Mouse (Mus musculus) heart, adult 2 months (tissue): ENCODE data around the gene Prrx2. TPM values are rescaled to one million over a fixed set of nuclear protein-coding genes. Genes with fewer than 3 reads are reported as not detected.

Source experiments
- DNase-seq, 2 experiments: peaks; one replicate each; pipeline ENCODE4 v3.0.0; 2021
- H3K27ac ChIP-seq: fragments of 200-600 bp; 2 replicates; pipeline ENCODE4 v1.8.1; 2022
- H3K27me3 ChIP-seq: fragments of 200-500 bp; 2 replicates; pipeline ENCODE4 v1.6.1; 2012; ENCODE audit warnings: mild to moderate bottlenecking, low read length, inconsistent platforms, mixed read lengths; ENCODE audit not compliant: control insufficient read depth, insufficient read depth
- H3K36me3 ChIP-seq: fragments of 200-500 bp; 2 replicates; pipeline ENCODE4 v1.6.1; 2012; ENCODE audit warnings: low read length, inconsistent platforms; ENCODE audit not compliant: control insufficient read depth, insufficient read depth
- H3K4me1 ChIP-seq: fragments of 200-500 bp; 2 replicates; pipeline ENCODE4 v1.6.1; 2011; ENCODE audit warnings: low read length; ENCODE audit not compliant: control insufficient read depth, insufficient read depth
- H3K4me3 ChIP-seq: fragments of 200-600 bp; 2 replicates; pipeline ENCODE4 v1.8.1; 2022
- H3K79me2 ChIP-seq: fragments of 200-500 bp; replicated peaks from 2 replicates; pipeline ENCODE4 v1.6.1; 2012; ENCODE audit warnings: mild to moderate bottlenecking, inconsistent platforms, low read length, moderate library complexity, mixed read lengths; ENCODE audit not compliant: control insufficient read depth, insufficient read depth
- H3K9ac ChIP-seq: fragments of 200-500 bp; 2 replicates; pipeline ENCODE4 v1.6.1; 2012; ENCODE audit warnings: low read depth, mild to moderate bottlenecking, control low read depth, inconsistent platforms, low read length, mixed read lengths
- CTCF ChIP-seq: fragments of 200-600 bp; IDR thresholded peaks from 2 replicates; pipeline ENCODE4 v1.8.1; 2022; ENCODE audit warnings: antibody characterized with exemption, mild to moderate bottlenecking, moderate library complexity
- EP300 ChIP-seq: fragments of 200-500 bp; IDR thresholded peaks from 2 replicates; pipeline ENCODE4 v1.6.1; 2011; ENCODE audit warnings: low read depth, low read length, control low read depth; ENCODE audit not compliant: insufficient read depth
- POLR2A ChIP-seq: fragments of 200-500 bp; IDR thresholded peaks from 2 replicates; pipeline ENCODE4 v1.6.1; 2011; ENCODE audit warnings: mild to moderate bottlenecking, low read depth, low read length, control low read depth; ENCODE audit not compliant: insufficient read depth
- WGBS: fragments of 180-500 bp; shearing (Covaris S2); methylation state at CpG from one replicate; pipeline ENCODE4 v1.1.7; 2018; 5-methylcytosine and 5-hydroxymethylcytosine counted together
- intact Hi-C: fragments of 180-260 bp; cut with DNase I; formaldehyde crosslinking; loops from one replicate; pipeline ENCODE4 v1.15.1; 2025
- polyA plus RNA-seq: library from polyadenylated mRNA; depleted of rRNA; stranded (reverse); fragments of >200 nt; gene quantifications from 2 replicates; pipeline ENCODE4 v1.2.3, GENCODE M21; 2012
- total RNA-seq, 2 experiments: library from RNA; stranded (reverse); gene quantifications; 2 replicates each; pipeline ENCODE4 v1.2.3; 2021

Gene Prrx2
- total and polyA plus RNA-seq, 3 experiments, result 0.75 to 1.6 (median 0.84) TPM

- no peak overlapping the region for H3K9ac ChIP-seq
- H3K27me3 ChIP-seq, result no peaks in the 10 kb centered on the region; the same call in 1 of the 2 replicates
- intact Hi-C loops, result no loop called here
- 75% methylated on average over 8 of the region's 8 CpGs for WGBS
- no peak overlapping the region for H3K4me3 ChIP-seq
- peaks cover 1% of the 10 kb centered on the region; the same call in 1 of the 2 replicates for H3K4me1 ChIP-seq
- DNase-seq, result no peak
- H3K79me2 ChIP-seq, result no peaks in the 10 kb centered on the region
- H3K27ac ChIP-seq, result no peak overlapping the region
- no peaks in the 10 kb centered on the region for H3K36me3 ChIP-seq
- TF ChIP-seq POLR2A, result no peak
- no peak for TF ChIP-seq CTCF
- TF ChIP-seq EP300, result no peak
These were observed 13.4 kb downstream of the Prrx2 start for GRCm38 (mm10) chr2:30848184-30848583.

- 40% methylated on average over 6 of the region's 6 CpGs for WGBS
- DNase-seq, result no peak
These were observed 15.8 kb downstream of the Prrx2 start for GRCm38 (mm10) chr2:30850581-30850980.

GRCm38 (mm10) chr2:30852771-30853313, 18.1 kb downstream of the Prrx2 start:
- Histone ChIP-seq H3K36me3 (no peaks in the 10 kb centered on the region), H3K4me3 (no peak overlapping the region), H3K27ac (no peak overlapping the region), H3K27me3 (no peaks in the 10 kb centered on the region), H3K9ac (no peak overlapping the region), H3K4me1 (no peaks in the 10 kb centered on the region), H3K79me2 (no peaks in the 10 kb centered on the region)
- TF ChIP-seq EP300 (no peak), CTCF (no peak), POLR2A (no peak)
- intact Hi-C loops, result no loop called here
- DNase-seq, result no peak
- 31% methylated on average over 20 of the region's 20 CpGs for WGBS

More at GRCm38 (mm10) chr2:30850581-30850980, 15.8 kb downstream of the Prrx2 start:
- TF ChIP-seq POLR2A (no peak), CTCF (no peak), EP300 (no peak)
- H3K36me3 ChIP-seq, result no peaks in the 10 kb centered on the region
- H3K4me3 ChIP-seq, result no peak overlapping the region
- no peak overlapping the region for H3K27ac ChIP-seq
- peaks cover 1% of the 10 kb centered on the region; the same call in 1 of the 2 replicates for H3K4me1 ChIP-seq
- intact Hi-C loops, result no loop called here
- H3K27me3 ChIP-seq, result no peaks in the 10 kb centered on the region
- H3K79me2 ChIP-seq, result no peaks in the 10 kb centered on the region
- H3K9ac ChIP-seq, result no peak overlapping the region

- Histone ChIP-seq H3K36me3 (no peaks in the 10 kb centered on the region), H3K4me3 (no peak overlapping the region), H3K9ac (no peak overlapping the region), H3K79me2 (no peaks in the 10 kb centered on the region), H3K27me3 (no peaks in the 10 kb centered on the region), H3K4me1 (no peaks in the 10 kb centered on the region), H3K27ac (no peak overlapping the region)
- DNase-seq, result no peak
- WGBS, result 75% methylated on average over 6 of the region's 6 CpGs
- TF ChIP-seq CTCF, result no peak
- TF ChIP-seq EP300, result no peak
- no peak for TF ChIP-seq POLR2A
- intact Hi-C loops, result no loop called here
These were observed 22.3 kb downstream of the Prrx2 start for GRCm38 (mm10) chr2:30857076-30857475.

GRCm38 (mm10) chr2:30859782-30860181, 25.0 kb downstream of the Prrx2 start:
- Histone ChIP-seq H3K27ac (no peak overlapping the region), H3K4me3 (no peak overlapping the region), H3K36me3 (no peaks in the 10 kb centered on the region), H3K9ac (no peak overlapping the region), H3K27me3 (no peaks in the 10 kb centered on the region), H3K79me2 (no peaks in the 10 kb centered on the region), H3K4me1 (peaks cover 2% of the 10 kb centered on the region; the same call in 1 of the 2 replicates)
- intact Hi-C loops, result no loop called here
- TF ChIP-seq CTCF (no peak), POLR2A (no peak)
- no peak for DNase-seq
- WGBS, result 70% methylated on average over 5 of the region's 5 CpGs

- Histone ChIP-seq H3K9ac (no peak overlapping the region), H3K36me3 (no peaks in the 10 kb centered on the region), H3K79me2 (no peaks in the 10 kb centered on the region), H3K27ac (no peak overlapping the region), H3K4me1 (peaks cover 2% of the 10 kb centered on the region; the same call in 1 of the 2 replicates), H3K27me3 (no peaks in the 10 kb centered on the region), H3K4me3 (no peak overlapping the region)
- WGBS, result 72% methylated on average over 4 of the region's 4 CpGs
- DNase-seq, result no peak
- no peak for TF ChIP-seq EP300
- TF ChIP-seq CTCF, result no peak
- TF ChIP-seq POLR2A, result no peak
- intact Hi-C loops, result no loop called here
These were observed 27.3 kb downstream of the Prrx2 start for GRCm38 (mm10) chr2:30862081-30862480.
